Mouse (Mus musculus): ENCODE results near the gene Syt12. TPM values are rescaled to one million over a fixed set of nuclear protein-coding genes. Genes with fewer than 3 reads are reported as not detected.

Gene Syt12
- polyA plus RNA-seq, 1 experiment from 2014 or later: 0.34 TPM

DNA sequence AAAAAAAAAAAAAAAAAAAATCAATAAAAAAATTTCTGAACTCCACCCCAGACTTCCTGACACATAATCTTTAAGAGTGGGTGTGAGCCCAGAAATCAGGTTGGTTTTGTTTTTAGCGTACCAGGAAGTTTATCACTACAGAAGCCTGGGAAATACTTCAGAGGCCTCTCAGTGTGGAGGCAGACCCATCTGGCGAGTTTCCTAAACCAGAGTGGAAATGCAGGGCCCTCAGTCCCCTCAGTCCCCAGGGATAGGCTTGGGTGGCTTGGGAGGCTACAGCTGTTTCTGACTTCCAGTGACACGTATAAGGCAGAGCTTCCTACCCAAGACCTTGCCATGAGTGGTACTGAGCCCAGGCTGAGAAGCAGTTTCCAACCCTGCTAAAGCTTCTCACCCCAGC, 30.5 kb upstream of the Syt12 start:
- Histone ChIP-seq H3K27me3 (replicated peaks; ENCODE audit: control insufficient read depth, insufficient read depth, low read length) (0 out of 2 replicates have a peak, but pooled peaks cover 6% of the 10 kb centered on the region), H3K9ac (ENCODE audit: low read depth, low read length) (no peak overlapping the region), H3K9me3 (ENCODE audit: control insufficient read depth, low read length) (no peaks in the 10 kb centered on the region), H3K36me3 (ENCODE audit: control insufficient read depth, insufficient read depth, low read length) (no peaks in the 10 kb centered on the region), H3K27ac (ENCODE audit: low read length) (peak overlapping the region; percentile 4; the same call in 1 of the 2 replicates), H3K4me1 (ENCODE audit: control insufficient read depth, insufficient read depth, low read length) (peaks cover 6% of the 10 kb centered on the region), H3K4me2 (ENCODE audit: low read depth, low read length) (no peak overlapping the region), H3K4me3 (ENCODE audit: low read length) (no peak overlapping the region)
- 55% methylated on average over 3 of the region's 3 CpGs for WGBS
- no peak for ATAC-seq

DNA sequence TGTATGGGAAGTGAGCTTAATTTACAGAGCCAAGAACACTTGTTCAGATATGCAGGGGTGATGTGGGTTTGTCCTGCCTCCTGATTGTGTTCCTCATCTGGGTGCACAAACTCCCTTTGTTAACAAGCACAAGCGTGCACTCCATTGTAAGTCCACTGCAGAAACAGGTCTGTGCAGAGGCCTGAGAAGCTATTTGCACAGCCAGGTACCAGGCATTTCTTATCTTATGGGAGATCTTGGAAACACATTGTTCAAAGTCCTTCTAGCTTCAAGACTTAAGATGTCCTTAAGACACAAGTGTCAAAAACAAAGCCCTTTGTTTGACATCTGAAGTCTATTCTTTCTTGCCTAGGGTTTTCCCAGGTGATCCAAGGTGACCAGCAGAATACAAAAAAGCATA, 27.6 kb upstream of the Syt12 start:
- Histone ChIP-seq H3K36me3 (ENCODE audit: control insufficient read depth, insufficient read depth, low read length) (no peaks in the 10 kb centered on the region), H3K27me3 (replicated peaks; ENCODE audit: control insufficient read depth, insufficient read depth, low read length) (no peaks in the 10 kb centered on the region), H3K9ac (ENCODE audit: low read depth, low read length) (no peak overlapping the region), H3K27ac (ENCODE audit: low read length) (no peak overlapping the region), H3K4me3 (ENCODE audit: low read length) (no peak overlapping the region), H3K4me1 (ENCODE audit: control insufficient read depth, insufficient read depth, low read length) (0 out of 2 replicates have a peak, but pooled peaks cover 2% of the 10 kb centered on the region), H3K4me2 (ENCODE audit: low read depth, low read length) (no peak overlapping the region), H3K9me3 (ENCODE audit: control insufficient read depth, low read length) (no peaks in the 10 kb centered on the region)
- no peak for ATAC-seq
- 95% methylated on average over 1 of the region's 1 CpGs for WGBS

DNA sequence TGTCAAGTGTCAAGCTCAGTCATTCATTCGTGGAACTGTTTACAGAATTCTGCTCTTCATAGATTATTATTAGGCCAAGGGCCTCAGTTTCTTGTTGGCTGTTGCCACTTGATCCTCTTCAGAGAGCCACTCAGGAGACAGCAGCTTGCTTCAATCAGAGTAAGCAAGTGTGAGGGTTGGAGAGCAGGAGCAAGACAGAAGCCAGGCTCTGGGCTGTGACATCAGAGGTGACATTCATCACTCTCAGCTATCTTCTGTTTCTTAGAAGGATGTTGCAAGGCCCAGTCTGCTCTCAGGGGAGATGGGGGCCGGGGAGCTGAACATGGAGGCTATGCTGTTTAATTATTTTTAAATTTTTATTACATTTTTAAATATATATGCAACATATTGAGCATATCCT, 25.5 kb upstream of the Syt12 start:
- Histone ChIP-seq H3K4me2 (ENCODE audit: low read depth, low read length) (no peak overlapping the region), H3K9ac (ENCODE audit: low read depth, low read length) (no peak overlapping the region), H3K4me1 (ENCODE audit: control insufficient read depth, insufficient read depth, low read length) (peaks cover 8% of the 10 kb centered on the region), H3K27me3 (replicated peaks; ENCODE audit: control insufficient read depth, insufficient read depth, low read length) (no peaks in the 10 kb centered on the region), H3K27ac (ENCODE audit: low read length) (no peak overlapping the region), H3K9me3 (ENCODE audit: control insufficient read depth, low read length) (no peaks in the 10 kb centered on the region), H3K4me3 (ENCODE audit: low read length) (no peak overlapping the region), H3K36me3 (ENCODE audit: control insufficient read depth, insufficient read depth, low read length) (no peaks in the 10 kb centered on the region)
- 63% methylated on average over 2 of the region's 2 CpGs for WGBS
- no peak for ATAC-seq

DNA sequence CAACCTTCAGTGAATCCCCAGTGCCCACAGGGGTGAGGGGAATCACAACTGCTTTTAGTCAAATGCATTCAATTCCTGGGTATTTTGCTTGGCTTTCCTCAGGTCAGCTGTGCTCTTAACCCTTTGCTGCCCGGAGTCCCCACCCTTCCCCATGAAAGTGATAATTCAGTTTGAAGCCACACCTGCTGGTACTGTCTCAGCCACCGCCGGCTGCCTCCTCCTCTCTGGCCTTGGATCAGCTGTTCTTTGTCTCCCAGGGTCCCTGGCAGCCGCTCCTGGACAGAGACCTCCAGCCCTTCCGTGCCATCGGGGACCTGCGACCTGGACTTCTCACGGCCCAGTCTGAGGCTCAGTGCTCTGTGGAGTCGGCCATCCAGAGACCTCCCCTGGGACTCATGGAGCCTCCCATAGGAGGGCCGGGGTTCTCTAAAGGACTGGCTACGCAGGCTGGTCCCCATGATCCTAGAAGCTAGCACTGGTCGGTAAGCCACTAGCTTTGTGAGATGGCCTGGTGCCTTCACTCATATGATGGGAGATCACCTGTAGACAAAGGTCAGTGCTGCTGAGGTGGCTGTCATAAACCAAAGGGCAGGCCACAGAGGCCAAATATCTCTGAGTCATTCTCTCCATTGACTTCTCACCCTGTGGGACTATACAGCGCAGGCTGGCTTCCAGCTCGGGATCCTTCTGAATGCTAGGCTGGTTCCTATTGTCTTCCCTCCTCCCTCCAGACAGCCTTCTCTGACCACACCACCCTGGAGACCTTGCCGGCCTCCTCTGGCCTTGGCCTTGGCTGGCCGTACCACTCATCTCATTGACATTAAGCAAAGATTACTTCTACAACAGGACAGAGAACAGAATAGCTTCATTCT, 21.1 kb upstream of the Syt12 start, which contains the start of gene 2010003K11Rik:
TSS of gene 2010003K11Rik (minus strand) at position 522 of the 872 bp plus-strand sequence.
- H3K36me3 ChIP-seq (ENCODE audit: control insufficient read depth, insufficient read depth, low read length): no peaks in the 10 kb centered on the region
- peak within 1 kb of the TSS; percentile 36 for H3K4me3 ChIP-seq (ENCODE audit: low read length)
- peak; percentile 69 for ATAC-seq
- peak within 1 kb of the TSS; percentile 90 for H3K27ac ChIP-seq (ENCODE audit: low read length)
- H3K9me3 ChIP-seq (ENCODE audit: control insufficient read depth, low read length): no peaks in the 10 kb centered on the region
- peak within 1 kb of the TSS; percentile 40 for H3K4me2 ChIP-seq (ENCODE audit: low read depth, low read length)
- H3K4me1 ChIP-seq (ENCODE audit: control insufficient read depth, insufficient read depth, low read length): peaks cover 18% of the 10 kb centered on the region
- peak within 1 kb of the TSS; percentile 59 for H3K9ac ChIP-seq (ENCODE audit: low read depth, low read length)
- H3K27me3 ChIP-seq (replicated peaks; ENCODE audit: control insufficient read depth, insufficient read depth, low read length): no peaks in the 10 kb centered on the region
- WGBS: 56% methylated on average over 16 of the region's 16 CpGs

DNA sequence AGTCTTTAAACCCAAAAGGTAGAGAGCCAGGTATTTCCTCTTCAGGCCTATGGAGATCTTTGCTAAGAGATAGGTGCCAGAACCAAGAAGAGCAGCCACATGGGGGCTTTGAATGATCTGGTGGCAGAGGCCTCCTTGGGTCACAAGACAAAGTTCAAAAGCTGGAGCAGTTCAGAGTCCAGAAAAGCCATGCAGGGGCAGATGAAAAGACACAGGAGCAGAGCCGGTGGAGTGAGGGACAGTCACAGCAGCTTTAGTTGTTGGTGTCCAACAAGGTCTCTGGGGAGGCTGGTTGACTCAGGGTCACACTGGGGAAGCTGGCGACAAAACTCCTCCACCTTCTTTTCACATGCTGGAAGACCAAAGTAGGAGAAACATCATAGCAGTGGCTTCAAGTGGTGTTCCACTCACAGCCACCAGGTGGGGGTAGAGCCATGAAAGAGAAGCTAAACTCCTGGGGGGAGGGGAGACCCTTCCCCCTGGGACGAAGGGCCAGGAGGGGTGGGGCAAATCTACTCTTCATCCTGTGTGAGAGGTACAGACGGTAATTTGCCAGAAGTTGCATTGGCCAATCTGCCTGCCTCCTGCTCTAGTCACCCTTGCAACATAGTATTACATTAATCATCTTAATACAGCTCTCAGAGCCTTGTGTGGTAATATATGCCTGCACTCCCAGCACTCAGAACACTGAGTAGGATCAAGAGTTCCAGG, 20.2 kb upstream of the Syt12 start:
- Histone ChIP-seq H3K27ac (ENCODE audit: low read length) (peak overlapping the region; percentile 90), H3K4me1 (ENCODE audit: control insufficient read depth, insufficient read depth, low read length) (peaks cover 18% of the 10 kb centered on the region), H3K9ac (ENCODE audit: low read depth, low read length) (peak overlapping the region; percentile 59), H3K27me3 (replicated peaks; ENCODE audit: control insufficient read depth, insufficient read depth, low read length) (no peaks in the 10 kb centered on the region), H3K4me3 (ENCODE audit: low read length) (peak overlapping the region; percentile 36), H3K9me3 (ENCODE audit: control insufficient read depth, low read length) (no peaks in the 10 kb centered on the region), H3K36me3 (ENCODE audit: control insufficient read depth, insufficient read depth, low read length) (no peaks in the 10 kb centered on the region), H3K4me2 (ENCODE audit: low read depth, low read length) (peak overlapping the region; percentile 40)
- WGBS: 5% methylated on average over 4 of the region's 4 CpGs
- peak; percentile 33 for ATAC-seq

DNA sequence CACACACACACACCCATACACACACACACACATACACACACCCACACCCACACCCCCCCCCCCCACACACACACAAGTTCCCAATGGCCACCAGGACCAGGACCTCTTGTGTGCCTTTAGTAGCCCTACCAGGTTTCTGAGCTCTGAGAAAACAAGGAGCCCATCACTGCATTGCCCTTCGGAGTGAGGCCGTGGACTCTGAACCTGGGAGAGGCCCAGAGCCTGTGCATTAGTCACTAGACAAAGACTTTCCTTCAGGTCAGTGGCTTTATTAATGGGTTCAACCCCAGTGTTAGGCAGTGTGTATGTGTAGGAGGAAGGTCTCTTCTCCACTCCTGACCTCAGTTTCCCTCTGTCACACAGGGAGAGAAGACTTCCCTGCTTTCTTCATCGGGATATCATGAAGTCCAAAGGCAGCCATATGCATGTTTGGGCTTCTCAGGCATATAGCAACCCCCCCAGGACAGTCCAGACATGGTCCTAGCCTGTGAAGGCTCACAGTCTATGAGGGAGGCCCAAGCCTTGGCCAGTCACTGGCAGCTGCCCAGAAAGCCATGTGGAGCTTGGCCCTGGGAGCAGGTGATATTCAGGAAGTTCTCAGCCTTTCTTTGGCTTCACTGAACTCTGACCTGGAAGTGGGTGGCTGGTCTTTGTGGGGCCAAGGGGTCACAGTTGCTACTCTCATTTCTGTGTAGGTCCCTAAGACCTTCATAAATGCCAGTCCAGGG, 19.5 kb upstream of the Syt12 start:
- peak; percentile 80 for ATAC-seq
- H3K4me1 ChIP-seq (ENCODE audit: control insufficient read depth, insufficient read depth, low read length): peaks cover 18% of the 10 kb centered on the region
- WGBS: 76% methylated on average over 3 of the region's 3 CpGs
- H3K4me3 ChIP-seq (ENCODE audit: low read length): no peak overlapping the region; the same call in 1 of the 2 replicates
- H3K27me3 ChIP-seq (replicated peaks; ENCODE audit: control insufficient read depth, insufficient read depth, low read length): no peaks in the 10 kb centered on the region
- peak overlapping the region; percentile 59 for H3K9ac ChIP-seq (ENCODE audit: low read depth, low read length)
- no peaks in the 10 kb centered on the region for H3K9me3 ChIP-seq (ENCODE audit: control insufficient read depth, low read length)
- H3K27ac ChIP-seq (ENCODE audit: low read length): peak overlapping the region; percentile 90
- no peaks in the 10 kb centered on the region for H3K36me3 ChIP-seq (ENCODE audit: control insufficient read depth, insufficient read depth, low read length)
- peak overlapping the region; percentile 40 for H3K4me2 ChIP-seq (ENCODE audit: low read depth, low read length)

DNA sequence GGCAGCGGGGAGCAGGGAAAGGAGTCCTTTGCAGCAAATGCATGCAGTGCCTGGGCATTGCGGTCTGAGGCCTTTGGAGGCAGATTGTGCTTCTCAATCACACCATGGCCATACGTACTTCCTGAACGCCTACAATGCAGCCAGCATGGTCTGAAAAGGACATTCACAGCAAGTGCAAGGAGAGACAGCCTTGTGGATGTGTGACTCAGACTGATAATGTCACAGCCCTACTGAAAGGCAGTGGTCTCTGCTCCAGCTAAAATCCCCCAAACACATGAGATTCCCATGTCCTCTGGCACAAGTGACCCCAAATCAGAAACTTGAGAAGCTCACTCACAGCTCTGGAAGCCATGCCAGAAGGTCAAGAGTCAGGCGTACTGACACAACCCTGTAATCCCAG, 18.6 kb upstream of the Syt12 start:
- Histone ChIP-seq H3K9ac (ENCODE audit: low read depth, low read length) (no peak overlapping the region), H3K4me1 (ENCODE audit: control insufficient read depth, insufficient read depth, low read length) (peaks cover 18% of the 10 kb centered on the region), H3K9me3 (ENCODE audit: control insufficient read depth, low read length) (no peaks in the 10 kb centered on the region), H3K4me3 (ENCODE audit: low read length) (no peak overlapping the region), H3K27ac (ENCODE audit: low read length) (no peak overlapping the region), H3K4me2 (ENCODE audit: low read depth, low read length) (no peak overlapping the region), H3K27me3 (replicated peaks; ENCODE audit: control insufficient read depth, insufficient read depth, low read length) (no peaks in the 10 kb centered on the region), H3K36me3 (ENCODE audit: control insufficient read depth, insufficient read depth, low read length) (no peaks in the 10 kb centered on the region)
- WGBS: 80% methylated on average over 5 of the region's 5 CpGs
- no peak for ATAC-seq

DNA sequence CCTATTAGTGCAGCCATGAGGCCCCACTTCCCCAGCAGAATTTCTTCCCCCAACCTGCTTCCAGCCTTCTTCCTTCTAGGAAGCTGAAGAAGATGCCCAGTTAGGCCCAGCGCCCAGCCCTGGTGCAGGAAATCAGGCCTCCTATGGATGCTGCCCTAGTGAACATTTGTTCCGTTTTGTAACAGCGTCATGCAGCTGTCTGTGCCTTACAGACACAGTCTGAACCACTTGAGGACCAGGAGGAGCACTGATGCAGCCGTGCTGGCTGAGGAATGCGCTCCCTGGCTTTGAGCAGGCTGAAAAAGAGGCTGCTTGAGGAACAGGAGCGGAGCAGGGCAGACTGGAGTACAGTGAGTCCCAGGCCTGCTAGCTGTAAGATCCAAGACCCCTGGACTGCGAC, 17.5 kb upstream of the Syt12 start:
- 65% methylated on average over 7 of the region's 7 CpGs for WGBS
- Histone ChIP-seq H3K27me3 (replicated peaks; ENCODE audit: control insufficient read depth, insufficient read depth, low read length) (no peaks in the 10 kb centered on the region), H3K4me1 (ENCODE audit: control insufficient read depth, insufficient read depth, low read length) (peaks cover 18% of the 10 kb centered on the region), H3K27ac (ENCODE audit: low read length) (no peak overlapping the region), H3K4me3 (ENCODE audit: low read length) (no peak overlapping the region), H3K4me2 (ENCODE audit: low read depth, low read length) (no peak overlapping the region), H3K9me3 (ENCODE audit: control insufficient read depth, low read length) (no peaks in the 10 kb centered on the region), H3K36me3 (ENCODE audit: control insufficient read depth, insufficient read depth, low read length) (no peaks in the 10 kb centered on the region), H3K9ac (ENCODE audit: low read depth, low read length) (no peak overlapping the region)
- no peak for ATAC-seq

Data from intestine, embryonic 16.5 days (tissue).